Mouse (Mus musculus) retina, postnatal 1 day (tissue): ENCODE measurements at regions not wholly inside any gene's neighbourhood (a gene's known extent, or its start where the extent isn't known, plus 50 kb on each side); places are given as distances from the start of the nearest gene placed in this dataset.
A peak's percentile ranks its signal among the peaks of the same experiment; 100 is the strongest.
"Not testable (repeated sequence)": the region's sequence is repeated elsewhere in the genome, so short reads cannot be mapped to it uniquely, and the experiment has no call there.

ENCODE experiments used
- DNase-seq: peaks from one replicate; pipeline ENCODE4 v3.0.0-alpha.2; 2012

- peak; percentile 13 for DNase-seq
Observed at GRCm38 (mm10) chr2:63706643-63707042, 391.2 kb downstream of the Fign start.

DNA sequence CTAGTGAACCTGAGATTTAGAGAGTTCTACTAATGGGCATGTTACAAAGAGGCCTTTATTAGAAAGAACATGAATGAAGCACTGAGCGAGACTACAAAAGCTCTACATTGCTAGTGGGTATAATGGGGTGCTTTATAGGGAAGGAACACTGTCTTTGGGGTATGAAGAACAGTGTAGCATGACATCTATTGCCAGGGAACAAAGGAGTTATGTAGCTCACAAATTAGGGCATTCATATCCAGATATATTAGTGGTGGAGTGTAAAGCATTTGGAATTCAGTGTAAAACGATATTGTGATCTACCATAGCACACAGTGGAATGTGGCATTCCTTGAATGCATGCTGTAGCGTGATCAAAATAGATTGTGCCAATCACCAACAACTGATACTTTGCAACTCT, 391.7 kb downstream of the Fign start:
- DNase-seq: peak; percentile 68

- DNase-seq: peak; percentile 90
Observed at GRCm38 (mm10) chr2:63702333-63703096, 395.3 kb downstream of the Fign start.

DNA sequence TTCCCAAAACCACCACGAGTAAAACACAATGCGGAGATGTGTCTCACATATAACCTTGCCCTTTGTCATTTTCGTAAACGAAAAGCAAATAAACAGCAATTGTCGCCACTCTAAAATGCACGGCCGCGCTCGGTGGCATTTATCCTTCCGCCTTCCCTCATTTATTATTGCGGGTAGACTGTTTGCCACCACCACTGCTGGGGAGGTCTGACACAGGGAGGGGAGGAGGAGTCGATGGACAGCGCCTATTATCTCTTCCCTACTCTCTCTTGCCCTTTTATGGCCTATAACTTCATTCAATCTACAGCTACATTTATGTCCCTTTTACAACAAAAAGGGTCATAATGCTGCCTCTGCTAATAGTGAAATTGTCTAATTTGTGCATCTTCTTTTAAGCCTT, 396.0 kb downstream of the Fign start:
- DNase-seq: no peak

DNA sequence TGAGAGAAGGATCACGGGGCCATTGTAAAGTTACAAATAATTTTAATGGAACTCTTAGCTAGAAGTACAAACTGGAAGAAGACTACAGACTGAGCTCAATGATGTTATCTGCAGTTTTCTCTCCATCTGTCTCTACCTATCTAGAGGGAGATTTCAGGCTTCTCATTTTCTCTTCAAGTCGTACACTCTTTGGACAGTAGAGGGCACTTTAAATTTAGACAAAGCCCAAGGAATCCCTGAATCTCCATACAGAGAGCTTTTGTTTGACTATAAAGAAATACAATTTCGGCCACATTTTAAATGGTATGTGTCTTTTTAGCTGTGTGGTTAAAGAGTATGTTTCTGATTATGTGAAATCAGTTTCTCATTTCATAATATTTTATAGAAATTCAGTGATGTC, 397.6 kb downstream of the Fign start:
- peak; percentile 79 for DNase-seq

DNA sequence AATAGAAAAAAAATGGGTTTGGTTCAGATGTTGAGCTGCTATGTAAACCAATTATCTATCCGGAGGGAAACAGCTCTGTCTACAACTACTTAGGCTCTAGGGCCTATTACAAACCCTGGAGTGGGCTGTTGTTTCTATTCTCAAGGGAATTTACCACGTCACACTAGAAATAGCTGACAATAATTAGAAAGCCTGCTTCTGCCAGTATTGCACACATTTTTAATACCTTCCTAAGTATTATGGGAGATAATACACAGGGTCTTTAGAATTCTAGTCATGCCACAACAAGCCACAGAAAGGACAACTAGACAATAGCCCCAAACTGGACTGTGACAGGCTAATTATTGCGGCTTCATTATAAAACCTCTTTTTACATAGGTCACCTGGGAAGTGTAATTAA, 428.1 kb downstream of the Fign start:
- DNase-seq: peak; percentile 22

GRCm38 (mm10) chr2:63668784-63669183, 429.1 kb downstream of the Fign start:
- no peak for DNase-seq

- DNase-seq: not testable (repeated sequence)
Observed at GRCm38 (mm10) chr2:63659947-63660346, 437.9 kb downstream of the Fign start.
